Mouse (Mus musculus) stomach, embryonic 16.5 days (tissue): Measurements from ENCODE around the gene Arpc4. TPM values are rescaled to one million over a fixed set of nuclear protein-coding genes. Genes with fewer than 3 reads are reported as not detected.

Source experiments
- ATAC-seq: fragments of 200-750 bp; cut with Nextera tagmentation; 2 replicates; pipeline ENCODE4 v1.8.0; 2017; ENCODE audit warnings: moderate number of reproducible peaks, moderate TSS enrichment; ENCODE audit not compliant: insufficient read depth, low FRiP score
- H3K27ac ChIP-seq: fragments of 300-500 bp; sonication (generic); 2 replicates; pipeline ENCODE4 v1.5.1; 2014; ENCODE audit warnings: low read length
- H3K27me3 ChIP-seq: fragments of 300-500 bp; sonication (generic); 2 replicates; pipeline ENCODE4 v1.6.1; 2014; ENCODE audit warnings: low read length, control low read depth, mixed read lengths; ENCODE audit not compliant: control insufficient read depth, insufficient read depth
- H3K36me3 ChIP-seq: fragments of 300-500 bp; sonication (generic); 2 replicates; pipeline ENCODE4 v1.6.1; 2014; ENCODE audit warnings: low read length; ENCODE audit not compliant: control insufficient read depth, insufficient read depth
- H3K4me1 ChIP-seq: fragments of 300-500 bp; sonication (generic); 2 replicates; pipeline ENCODE4 v1.6.1; 2014; ENCODE audit warnings: low read length, control low read depth, mixed read lengths; ENCODE audit not compliant: control insufficient read depth, insufficient read depth
- H3K4me2 ChIP-seq: fragments of 300-500 bp; sonication (generic); 2 replicates; pipeline ENCODE4 v1.6.1; 2014; ENCODE audit warnings: low read depth, low read length, mixed read lengths
- H3K4me3 ChIP-seq: fragments of 300-500 bp; sonication (generic); replicated peaks from 2 replicates; pipeline ENCODE4 v1.5.1; 2014; ENCODE audit warnings: mild to moderate bottlenecking, low read length
- H3K9ac ChIP-seq: fragments of 300-500 bp; sonication (generic); 2 replicates; pipeline ENCODE4 v1.6.1; 2014; ENCODE audit warnings: low read length
- H3K9me3 ChIP-seq: fragments of 300-500 bp; sonication (generic); replicated peaks from 2 replicates; pipeline ENCODE4 v1.6.1; 2016; ENCODE audit warnings: low read length, control low read depth; ENCODE audit not compliant: control insufficient read depth
- WGBS: fragments of 180-500 bp; shearing (Covaris S2); extraction: QIAGEN DNeasy Blood & Tissue Kit; methylation state at CpG from one replicate; pipeline ENCODE4 v1.1.7; 2014; 5-methylcytosine and 5-hydroxymethylcytosine counted together
- polyA plus RNA-seq: library from polyadenylated mRNA; unstranded; fragments of >200 nt; fragmentation: Nextera tagmentation; extraction: Ambion mirVana; gene quantifications from 2 replicates; pipeline ENCODE4 v1.2.1, GENCODE M21; 2015

Arpc4 gene
- polyA plus RNA-seq, 1 experiment from 2014 or later: 396 TPM

DNA sequence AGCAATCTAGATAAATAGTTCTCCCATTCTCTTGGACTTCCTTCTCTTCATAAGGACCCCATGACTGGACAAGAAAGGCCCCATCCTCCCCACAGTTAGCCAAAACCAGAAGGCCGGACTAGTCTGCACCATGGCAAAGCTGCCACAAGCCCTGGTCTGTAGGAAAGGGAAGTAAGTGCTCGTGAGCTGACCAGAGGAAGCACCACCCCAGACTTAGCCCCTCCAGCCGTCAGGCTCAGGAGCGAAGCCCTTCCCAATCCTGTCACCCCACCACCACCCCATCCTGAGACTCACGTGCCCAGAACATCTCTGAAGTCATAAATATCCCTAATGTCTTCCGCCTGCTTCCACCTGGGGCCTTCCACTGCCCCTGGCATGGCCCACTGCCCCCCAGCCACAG lies 36.3 kb upstream of the Arpc4 start:
- no peak overlapping the region; the same call in 1 of the 2 replicates for H3K27ac ChIP-seq
- 77% methylated on average over 6 of the region's 6 CpGs for WGBS

DNA sequence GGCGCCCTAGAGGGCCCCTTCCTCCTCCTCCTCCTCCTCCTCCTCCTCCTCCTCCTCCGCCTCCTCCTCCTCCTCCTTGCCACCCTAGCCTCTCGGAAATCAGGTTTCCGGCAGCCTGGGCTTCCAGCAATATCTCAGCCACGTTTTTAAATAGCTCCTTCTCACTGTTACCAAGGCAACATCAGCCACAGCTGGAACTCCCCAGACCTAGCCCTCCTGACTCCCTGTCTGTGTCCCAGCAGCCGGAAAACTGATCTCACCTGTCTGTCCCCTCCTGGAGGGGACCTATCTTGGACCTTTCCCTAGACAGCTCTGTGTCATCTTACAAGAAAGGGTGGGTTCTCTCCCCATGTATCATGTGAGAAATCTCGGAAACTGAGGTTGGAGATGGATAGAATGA lies 35.6 kb upstream of the Arpc4 start:
- peak overlapping the region; percentile 31; the same call in 1 of the 2 replicates for H3K27ac ChIP-seq
- H3K4me1 ChIP-seq: peaks cover 24% of the 10 kb centered on the region
- H3K4me3 ChIP-seq: peak overlapping the region; percentile 66
- peak overlapping the region; percentile 60 for H3K4me2 ChIP-seq
- peaks cover 4% of the 10 kb centered on the region; the same call in 1 of the 2 replicates for H3K36me3 ChIP-seq
- no peaks in the 10 kb centered on the region for H3K27me3 ChIP-seq
- peak overlapping the region; percentile 88; the same call in 1 of the 2 replicates for H3K9ac ChIP-seq
- WGBS: 33% methylated on average over 4 of the region's 7 CpGs
- no peaks in the 10 kb centered on the region for H3K9me3 ChIP-seq
- no peak for ATAC-seq

More for the DNA sequence above, 36.3 kb upstream of the Arpc4 start:
- Histone ChIP-seq H3K27me3 (no peaks in the 10 kb centered on the region), H3K9ac (no peak overlapping the region; the same call in 1 of the 2 replicates), H3K4me1 (peaks cover 24% of the 10 kb centered on the region), H3K4me2 (peak overlapping the region; percentile 60; the same call in 1 of the 2 replicates), H3K36me3 (peaks cover 4% of the 10 kb centered on the region; the same call in 1 of the 2 replicates), H3K4me3 (no peak overlapping the region), H3K9me3 (no peaks in the 10 kb centered on the region)
- no peak for ATAC-seq

DNA sequence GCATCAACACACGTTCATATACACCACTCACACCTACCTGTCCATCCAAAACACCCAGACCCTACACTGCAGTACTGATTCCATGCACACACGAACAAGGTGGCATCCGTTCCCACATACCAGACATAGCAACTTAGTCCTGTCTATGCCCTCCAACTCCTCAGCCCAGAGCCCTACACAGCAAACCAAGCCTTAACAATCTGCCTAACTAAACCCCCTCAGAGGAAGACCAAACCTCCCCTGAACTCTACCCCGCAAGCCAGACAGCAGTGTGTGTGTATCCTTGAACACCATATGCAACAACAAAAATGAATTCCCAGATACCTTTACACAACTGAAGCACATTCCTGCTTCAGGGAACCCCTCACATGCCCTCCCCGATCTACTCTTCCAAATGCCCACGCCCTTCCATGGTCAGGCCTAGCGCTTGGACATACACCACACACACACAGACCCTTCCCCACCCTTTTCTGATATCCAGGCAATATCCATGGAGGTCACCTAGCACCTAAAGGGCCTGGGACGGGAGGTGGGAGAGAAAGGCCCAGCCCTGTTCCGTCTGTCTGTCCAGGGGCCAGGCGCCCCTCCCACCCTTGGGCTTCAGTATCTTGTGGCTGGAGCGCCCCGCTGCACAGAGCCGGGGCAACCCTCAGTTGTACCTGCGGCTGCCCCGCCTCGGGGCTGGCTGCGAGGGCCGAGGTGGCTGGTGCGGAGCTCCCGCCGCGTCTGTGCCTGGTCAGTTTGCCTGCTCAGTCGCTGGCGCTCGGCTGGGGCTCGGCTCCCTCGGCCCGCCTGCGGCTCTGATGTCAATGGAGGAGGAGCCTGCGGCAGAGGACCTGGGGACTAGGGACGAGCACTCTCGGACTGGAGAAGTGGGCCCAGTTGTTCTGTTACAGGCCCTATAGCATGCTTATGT lies 34.5 kb upstream of the Arpc4 start, which contains the start of gene Camk1:
Gene Camk1 (minus strand): TSS at position 808 of the 916 bp plus-strand sequence.
- H3K27me3 ChIP-seq: no peaks in the 10 kb centered on the region
- peak within 1 kb of the TSS; percentile 60 for H3K4me2 ChIP-seq
- H3K9ac ChIP-seq: peak within 1 kb of the TSS; percentile 88
- peak; percentile 87 for ATAC-seq
- H3K4me3 ChIP-seq: peak within 1 kb of the TSS; percentile 66
- H3K27ac ChIP-seq: peak within 1 kb of the TSS; percentile 53
- 0 out of 2 replicates have a peak, but pooled peaks cover 4% of the 10 kb centered on the region for H3K36me3 ChIP-seq
- 10% methylated on average over 32 of the region's 32 CpGs for WGBS
- peaks cover 24% of the 10 kb centered on the region for H3K4me1 ChIP-seq
- no peaks in the 10 kb centered on the region for H3K9me3 ChIP-seq

DNA sequence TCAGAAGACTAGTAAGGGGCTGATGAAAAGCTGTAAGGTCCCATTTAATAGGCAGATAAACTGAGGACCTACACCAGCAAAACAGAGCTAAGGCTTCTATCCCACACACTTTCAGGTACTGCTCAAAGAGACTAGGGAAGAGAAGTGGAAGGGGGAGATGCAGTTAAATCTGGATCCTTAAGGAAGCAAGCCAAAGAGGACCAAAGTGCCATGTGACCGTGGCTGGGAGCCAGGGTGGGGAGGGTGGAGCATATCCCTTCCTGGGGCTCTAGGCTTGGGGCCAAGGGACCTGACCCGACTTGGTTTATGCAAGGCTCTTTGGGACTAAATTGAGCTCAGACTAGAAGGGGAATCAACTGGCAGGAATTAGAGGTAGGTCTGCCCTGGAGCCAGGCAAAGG lies 33.6 kb upstream of the Arpc4 start:
- Histone ChIP-seq H3K27ac (peak overlapping the region; percentile 53), H3K4me1 (peaks cover 24% of the 10 kb centered on the region), H3K9me3 (no peaks in the 10 kb centered on the region), H3K27me3 (no peaks in the 10 kb centered on the region), H3K4me3 (peak overlapping the region; percentile 66), H3K36me3 (no peaks in the 10 kb centered on the region), H3K9ac (peak overlapping the region; percentile 88), H3K4me2 (peak overlapping the region; percentile 60)
- WGBS: 21% methylated on average over 2 of the region's 2 CpGs
- no peak for ATAC-seq

DNA sequence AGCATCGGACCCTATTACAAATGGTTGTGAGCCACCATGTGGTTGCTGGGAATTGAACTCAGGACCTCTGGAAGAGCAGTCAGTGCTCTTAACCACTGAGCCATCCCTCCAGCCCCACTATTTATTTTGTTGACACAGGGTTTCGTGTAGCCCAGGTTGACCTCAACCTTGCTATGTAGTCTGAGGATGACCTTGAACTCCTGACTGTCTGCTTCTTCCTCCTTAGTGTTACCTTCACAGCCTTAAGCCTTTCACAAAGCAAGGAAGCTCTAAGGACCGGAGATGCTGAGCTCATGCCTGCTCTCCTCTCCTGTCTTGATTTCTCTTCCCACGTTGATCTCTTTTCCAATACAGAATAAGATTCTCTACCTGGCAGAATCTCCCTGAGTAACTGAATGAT lies 31.0 kb upstream of the Arpc4 start:
- no peak overlapping the region for H3K9ac ChIP-seq
- H3K9me3 ChIP-seq: no peaks in the 10 kb centered on the region
- peaks cover 21% of the 10 kb centered on the region for H3K4me1 ChIP-seq
- H3K27me3 ChIP-seq: no peaks in the 10 kb centered on the region
- no peak overlapping the region for H3K4me2 ChIP-seq
- 59% methylated on average over 4 of the region's 4 CpGs for WGBS
- no peak overlapping the region for H3K27ac ChIP-seq
- H3K4me3 ChIP-seq: no peak overlapping the region
- ATAC-seq: no peak
- H3K36me3 ChIP-seq: no peaks in the 10 kb centered on the region

DNA sequence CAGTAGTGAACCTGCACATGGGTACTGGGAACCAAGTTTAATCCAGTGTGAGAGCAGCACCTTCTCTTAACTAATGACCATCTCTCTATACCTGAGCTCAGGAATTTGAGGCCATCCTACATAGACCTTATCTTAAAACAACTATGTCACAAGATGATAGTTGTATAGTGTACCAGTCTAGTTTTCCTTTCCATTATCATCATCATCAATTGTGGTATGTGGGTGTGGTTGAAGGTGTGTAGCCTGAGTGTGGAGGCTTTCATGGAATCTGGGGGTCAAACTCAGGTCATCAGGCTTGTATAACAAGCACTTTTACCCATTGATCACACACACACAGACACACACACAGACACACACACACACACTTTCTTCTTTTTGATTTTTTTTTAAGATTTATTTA lies 27.4 kb upstream of the Arpc4 start:
- H3K9ac ChIP-seq: no peak overlapping the region
- H3K27ac ChIP-seq: no peak overlapping the region
- peak; percentile 29; the same call in 1 of the 2 replicates for ATAC-seq
- no peak overlapping the region for H3K4me3 ChIP-seq
- H3K4me2 ChIP-seq: no peak overlapping the region
- no peaks in the 10 kb centered on the region for H3K9me3 ChIP-seq
- no peaks in the 10 kb centered on the region for H3K4me1 ChIP-seq
- H3K36me3 ChIP-seq: no peaks in the 10 kb centered on the region
- no peaks in the 10 kb centered on the region for H3K27me3 ChIP-seq

DNA sequence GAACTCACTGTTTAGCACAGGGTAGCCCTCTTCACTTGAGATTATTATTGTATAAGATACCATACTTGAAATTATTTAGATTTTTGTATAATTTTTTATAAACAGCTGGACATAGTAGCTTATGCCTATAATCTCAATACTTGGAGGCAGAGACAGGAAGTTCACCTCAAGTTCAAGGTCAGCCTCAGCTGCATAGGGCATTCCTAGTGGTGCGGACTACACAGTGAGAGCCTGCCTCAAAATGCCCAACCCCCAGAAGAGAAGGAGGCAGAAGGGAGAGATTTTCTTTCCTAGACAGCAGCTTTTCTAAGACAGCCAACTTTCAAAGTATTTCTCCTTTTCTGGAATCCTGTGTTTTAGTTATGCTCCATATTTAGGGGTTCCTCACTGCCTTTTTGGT lies 26.8 kb upstream of the Arpc4 start:
- Histone ChIP-seq H3K4me2 (no peak overlapping the region), H3K27me3 (no peaks in the 10 kb centered on the region), H3K9ac (no peak overlapping the region), H3K9me3 (no peaks in the 10 kb centered on the region), H3K27ac (no peak overlapping the region), H3K4me1 (no peaks in the 10 kb centered on the region), H3K36me3 (no peaks in the 10 kb centered on the region), H3K4me3 (no peak overlapping the region)
- no peak for ATAC-seq
- WGBS: 61% methylated on average over 1 of the region's 1 CpGs

DNA sequence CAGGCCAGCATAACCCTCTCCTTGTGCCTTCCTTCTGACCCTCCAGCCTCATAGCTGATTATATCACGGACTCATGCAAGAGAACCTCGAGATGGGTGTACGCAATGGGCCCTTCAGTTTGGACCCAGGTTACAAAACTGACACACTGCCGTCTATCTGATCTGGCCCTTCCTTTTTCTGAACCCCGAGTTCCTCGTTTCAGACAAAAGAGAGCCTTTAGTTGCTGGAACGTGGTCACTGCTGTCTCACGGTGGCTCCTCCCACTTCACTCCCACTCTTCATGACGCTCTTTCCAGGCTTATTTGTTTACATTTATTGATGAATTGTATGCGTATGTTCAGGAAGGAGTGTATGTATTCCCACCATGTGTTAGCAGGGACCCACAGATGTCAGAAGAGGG lies 26.3 kb upstream of the Arpc4 start:
- Histone ChIP-seq H3K9me3 (no peaks in the 10 kb centered on the region), H3K4me1 (no peaks in the 10 kb centered on the region), H3K27me3 (no peaks in the 10 kb centered on the region), H3K4me3 (no peak overlapping the region), H3K4me2 (no peak overlapping the region), H3K27ac (no peak overlapping the region), H3K9ac (no peak overlapping the region), H3K36me3 (no peaks in the 10 kb centered on the region)
- WGBS: 41% methylated on average over 10 of the region's 10 CpGs
- no peak for ATAC-seq

DNA sequence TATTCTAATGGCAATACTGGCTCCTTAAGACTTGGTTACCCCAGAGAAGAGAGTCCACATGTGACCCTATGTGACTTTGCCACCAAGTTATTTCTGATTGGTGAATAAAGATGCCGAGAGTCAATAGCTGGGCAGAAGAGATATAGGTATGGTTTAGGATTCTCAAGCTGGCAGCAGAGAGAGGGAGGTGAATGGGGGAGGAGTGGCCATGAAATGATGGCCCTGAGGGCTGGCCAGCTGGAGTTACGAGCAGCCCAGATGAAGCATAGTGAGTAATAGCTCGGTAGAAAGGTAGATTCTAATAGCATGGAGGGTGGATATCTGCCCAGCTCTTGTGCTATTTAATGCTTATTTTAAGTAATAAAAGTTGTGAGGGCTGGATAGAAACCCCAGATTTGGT lies 25.1 kb upstream of the Arpc4 start:
- Histone ChIP-seq H3K36me3 (no peaks in the 10 kb centered on the region), H3K4me1 (no peaks in the 10 kb centered on the region), H3K9ac (no peak overlapping the region), H3K4me2 (no peak overlapping the region), H3K27ac (no peak overlapping the region), H3K9me3 (no peaks in the 10 kb centered on the region), H3K27me3 (no peaks in the 10 kb centered on the region), H3K4me3 (no peak overlapping the region)
- no peak for ATAC-seq
- 74% methylated on average over 3 of the region's 3 CpGs for whole genome bisulfite sequencing
